Mouse (Mus musculus): Measurements from ENCODE around the gene Dynlrb2.
A peak's percentile ranks its signal among the peaks of the same experiment; 100 is the strongest.

GRCm38 (mm10) chr8:116533081-116533480, 28.3 kb downstream of the Dynlrb2 start:
- TF ChIP-seq CTCF (IDR thresholded peaks at IDR 0.05; ENCODE audit: low read depth) (peak; percentile 23; the same call in 1 of the 2 replicates), EP300 (IDR thresholded peaks at IDR 0.05; ENCODE audit: low read depth) (no peak)
